Mouse (Mus musculus) bone marrow macrophage, adult 2 months (primary cell): Measurements from ENCODE around the gene Hils1.

Experiments
- CTCF ChIP-seq: IDR thresholded peaks from 2 replicates; pipeline ENCODE4 v1.5.1; 2012; ENCODE audit warnings: low read depth, mild to moderate bottlenecking, low read length, moderate library complexity
- POLR2A ChIP-seq: IDR thresholded peaks from 2 replicates; pipeline ENCODE4 v1.6.1; 2012; ENCODE audit warnings: mild to moderate bottlenecking, low read depth, low read length, borderline replicate concordance

GRCm38 (mm10) chr11:94985140-94985539 is 17.7 kb downstream of the Hils1 start:
- TF ChIP-seq POLR2A (no peak), CTCF (no peak)
